In genomic region chr1:135133678-135134435, GRCm38 (mm10) we compare ENCODE assay signal across 16 mouse cellular contexts. TPM values are rescaled to one million over a fixed set of nuclear protein-coding genes. Genes with fewer than 3 reads are reported as not detected.
DNase-seq lines count a peak whose midpoint lies in the region; ATAC-seq lines count a peak whose summit lies in the region.
"Had no signal": no experiment of that assay in that cellular context is flagged by ENCODE, and none has a peak within 500 bp of the region (broad histone marks: within the 10 kb centered on the region; RNA-seq: fewer than 3 reads in every experiment).

No protein-coding gene starts in this region.

- ATAC-seq in liver, embryonic 13.5 days (ENCODE audit: low read depth), result peak; percentile 25; the same call in 1 of the 2 replicates
- no peak for ATAC-seq in neural tube, embryonic 15.5 days (ENCODE audit: low FRiP score)
- no peak for ATAC-seq in midbrain, embryonic 13.5 days
- ATAC-seq: forebrain, embryonic 14.5 days; midbrain, embryonic 16.5 days had no signal

- H3K4me1 ChIP-seq in liver, embryonic 13.5 days (replicated peaks), result peaks cover 68% of the 10 kb centered on the region
- no peaks in the 10 kb centered on the region for H3K4me1 ChIP-seq in neural tube, embryonic 15.5 days
- H3K4me1 ChIP-seq in midbrain, embryonic 13.5 days (replicated peaks), result peaks cover 7% of the 10 kb centered on the region

- peaks cover 9% of the 10 kb centered on the region for H3K36me3 ChIP-seq in liver, embryonic 13.5 days
- no peaks in the 10 kb centered on the region for H3K36me3 ChIP-seq in neural tube, embryonic 15.5 days
- H3K36me3 ChIP-seq in midbrain, embryonic 13.5 days, result no peaks in the 10 kb centered on the region
- H3K36me3 ChIP-seq: embryonic facial prominence, embryonic 12.5 days; intestine, embryonic 15.5 days had no signal

- H3K27me3 ChIP-seq in liver, embryonic 13.5 days, result peaks cover 6% of the 10 kb centered on the region; the same call in 1 of the 2 replicates
- peaks cover 8% of the 10 kb centered on the region; the same call in 1 of the 2 replicates for H3K27me3 ChIP-seq in neural tube, embryonic 15.5 days (replicated peaks)
- H3K27me3 ChIP-seq in midbrain, embryonic 13.5 days, result peaks cover 10% of the 10 kb centered on the region; the same call in 1 of the 2 replicates

- H3K9me3 ChIP-seq in liver, embryonic 13.5 days (replicated peaks), result no peaks in the 10 kb centered on the region
- no peaks in the 10 kb centered on the region for H3K9me3 ChIP-seq in neural tube, embryonic 15.5 days (replicated peaks)
- no peaks in the 10 kb centered on the region for H3K9me3 ChIP-seq in midbrain, embryonic 13.5 days
- H3K9me3 ChIP-seq: embryonic facial prominence, embryonic 12.5 days; intestine, embryonic 15.5 days had no signal

- H3K4me2 ChIP-seq in liver, embryonic 13.5 days, result peak overlapping the region; percentile 61
- H3K4me2 ChIP-seq in neural tube, embryonic 15.5 days, result no peak overlapping the region
- no peak overlapping the region for H3K4me2 ChIP-seq in midbrain, embryonic 13.5 days (replicated peaks)
- H3K4me2 ChIP-seq: embryonic facial prominence, embryonic 12.5 days; intestine, embryonic 15.5 days; lung, embryonic 14.5 days had no signal

- DNase-seq in spleen, postnatal 10 days (ENCODE audit: low spot score in 2 of 2), result peak; percentile 41 to 55
- no peak for DNase-seq in spleen, adult 12 weeks (ENCODE audit: low spot score)
- DNase-seq in liver, embryonic 13.5 days, result no peak
- DNase-seq in spleen, postnatal 36 days (ENCODE audit: low spot score in 2 of 2), result peak; percentile 27 to 37
- DNase-seq in cerebellum, postnatal 10 days, result no peak
- DNase-seq: cerebellum, adult 9-11 months; heart, postnatal 4 days; kidney, postnatal 36 days; lung, embryonic 14.5 days had no signal

- WGBS in liver, embryonic 13.5 days (ENCODE audit: insufficient replicate concordance), result 20% methylated on average over 10 of the region's 10 CpGs
- WGBS in neural tube, embryonic 15.5 days, result 90% methylated on average over 10 of the region's 10 CpGs
- 84% methylated on average over 10 of the region's 10 CpGs for WGBS in midbrain, embryonic 13.5 days

- peak overlapping the region; percentile 45 for H3K4me3 ChIP-seq in liver, embryonic 13.5 days (replicated peaks)
- no peak overlapping the region for H3K4me3 ChIP-seq in neural tube, embryonic 15.5 days (replicated peaks)
- H3K4me3 ChIP-seq in midbrain, embryonic 13.5 days (replicated peaks), result no peak overlapping the region
- H3K4me3 ChIP-seq: embryonic facial prominence, embryonic 12.5 days; intestine, embryonic 15.5 days; left cerebral cortex, adult 2 months had no signal

- peak overlapping the region; percentile 79 for H3K27ac ChIP-seq in liver, embryonic 13.5 days
- H3K27ac ChIP-seq in neural tube, embryonic 15.5 days (replicated peaks), result no peak overlapping the region
- H3K27ac ChIP-seq in midbrain, embryonic 13.5 days, result no peak overlapping the region
- H3K27ac ChIP-seq: embryonic facial prominence, embryonic 12.5 days; intestine, embryonic 15.5 days; left cerebral cortex, adult 2 months had no signal

- peak overlapping the region; percentile 63 for H3K9ac ChIP-seq in liver, embryonic 13.5 days
- H3K9ac ChIP-seq in neural tube, embryonic 15.5 days (replicated peaks), result no peak overlapping the region
- no peak overlapping the region for H3K9ac ChIP-seq in midbrain, embryonic 13.5 days (replicated peaks)
- H3K9ac ChIP-seq: embryonic facial prominence, embryonic 12.5 days; intestine, embryonic 15.5 days; lung, embryonic 14.5 days had no signal

RNA-seq across cellular contexts. Expression of gene Ptpn7, which starts 1.4 kb away (rescaled TPM):
- polyA plus RNA-seq in liver, embryonic 13.5 days (2015; fragmentation: Nextera tagmentation; extraction: Ambion mirVana), result 16.0 and 17.9 TPM in 2 replicates
- polyA plus RNA-seq in neural tube, embryonic 15.5 days (2015; fragmentation: Nextera tagmentation; extraction: Ambion mirVana), result 0.36 and 15.5 TPM in 2 replicates
- polyA plus RNA-seq in midbrain, embryonic 13.5 days (2015; fragmentation: Nextera tagmentation; extraction: Ambion mirVana), result 0.46 and 0.51 TPM in 2 replicates

RNA-seq across cellular contexts. Expression of gene Arl8a, which starts 12.8 kb away (rescaled TPM):
- 8.9 and 10.5 TPM in 2 replicates for polyA plus RNA-seq in liver, embryonic 13.5 days (2015; fragmentation: Nextera tagmentation; extraction: Ambion mirVana)
- 314 and 353 TPM in 2 replicates for polyA plus RNA-seq in neural tube, embryonic 15.5 days (2015; fragmentation: Nextera tagmentation; extraction: Ambion mirVana)
- 234 and 247 TPM in 2 replicates for polyA plus RNA-seq in midbrain, embryonic 13.5 days (2015; fragmentation: Nextera tagmentation; extraction: Ambion mirVana)

RNA-seq across cellular contexts. Expression of gene Lgr6, which starts 28.8 kb away (rescaled TPM):
- polyA plus RNA-seq in liver, embryonic 13.5 days (2015; fragmentation: Nextera tagmentation; extraction: Ambion mirVana), result 0.05 and 0.15 TPM in 2 replicates
- 1.6 TPM in 2 replicates for polyA plus RNA-seq in neural tube, embryonic 15.5 days (2015; fragmentation: Nextera tagmentation; extraction: Ambion mirVana)
- 0.35 and 0.44 TPM in 2 replicates for polyA plus RNA-seq in midbrain, embryonic 13.5 days (2015; fragmentation: Nextera tagmentation; extraction: Ambion mirVana)

RNA-seq across cellular contexts. Expression of gene Gpr37l1, which starts 33.6 kb away (rescaled TPM):
- polyA plus RNA-seq in liver, embryonic 13.5 days (2015; fragmentation: Nextera tagmentation; extraction: Ambion mirVana), result not detected in 2 replicates
- 1.4 and 1.7 TPM in 2 replicates for polyA plus RNA-seq in neural tube, embryonic 15.5 days (2015; fragmentation: Nextera tagmentation; extraction: Ambion mirVana)
- polyA plus RNA-seq in midbrain, embryonic 13.5 days (2015; fragmentation: Nextera tagmentation; extraction: Ambion mirVana), result 0.13 and 0.17 TPM in 2 replicates
- polyA plus RNA-seq: embryonic facial prominence, embryonic 12.5 days; lung, embryonic 14.5 days had no signal

Comparison
In these comparisons a context has a peak if more than half of its experiments do, and no peak if none do; other contexts are left out.
1. DNase-seq: peak in spleen, postnatal 10 days (2 of 2) and spleen, postnatal 36 days (2 of 2); none in spleen, adult 12 weeks (single experiment), liver, embryonic 13.5 days (single experiment) and cerebellum, postnatal 10 days (0 of 2).
2. RNA of gene Arl8a, which starts 12.8 kb away (polyA plus RNA-seq): 314 to 353 TPM in neural tube, embryonic 15.5 days and 234 to 247 TPM in midbrain, embryonic 13.5 days; 8.9 to 10.5 TPM in liver, embryonic 13.5 days; every median in the first group is over 10 times any median in the second.